Mouse (Mus musculus): ENCODE results near the gene Zfp78.

Gene Zfp78

DNA sequence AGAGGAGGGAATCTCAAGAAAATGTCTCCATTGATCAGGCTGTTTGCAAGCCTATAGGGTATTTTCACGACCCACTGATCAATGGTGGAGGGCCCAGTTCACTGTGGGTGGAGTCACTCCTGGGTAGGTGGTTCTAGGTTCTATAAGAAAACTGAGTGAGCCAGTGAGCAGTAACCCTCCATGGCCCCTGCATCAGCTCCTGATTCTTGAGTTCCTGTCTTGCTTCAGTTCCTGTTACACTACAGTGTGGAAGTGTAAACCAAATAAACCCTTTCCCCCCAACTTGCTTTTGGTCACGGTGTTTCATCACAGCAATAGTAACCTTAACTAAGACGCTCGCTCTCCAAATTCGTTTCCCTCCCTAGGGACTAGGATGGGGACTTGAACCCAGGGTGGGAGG is 25.9 kb downstream of the Zfp78 start:
- no peak for DNase-seq (ENCODE audit: low spot score in 2 of 2)

DNA sequence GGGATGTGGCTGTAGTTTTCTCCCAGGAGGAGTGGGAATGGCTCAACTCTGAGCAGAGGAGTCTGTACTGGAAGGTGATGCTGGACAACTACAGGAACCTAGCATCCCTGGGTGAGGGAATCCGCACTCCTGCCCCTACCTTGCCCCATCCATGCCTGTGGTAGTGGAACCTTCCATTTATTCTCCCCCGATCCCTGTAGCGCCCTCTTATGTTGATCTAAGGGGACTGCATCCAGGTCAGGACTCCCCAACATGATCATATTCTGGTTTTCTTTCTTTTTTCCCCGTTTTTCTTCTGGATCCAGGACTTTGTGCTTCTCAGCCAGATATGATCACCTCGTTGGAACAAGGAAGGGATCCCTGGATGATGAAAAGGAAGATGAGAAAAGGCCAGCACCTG is 26.4 kb downstream of the Zfp78 start:
- no peak for DNase-seq (ENCODE audit: low spot score in 2 of 2)

DNA sequence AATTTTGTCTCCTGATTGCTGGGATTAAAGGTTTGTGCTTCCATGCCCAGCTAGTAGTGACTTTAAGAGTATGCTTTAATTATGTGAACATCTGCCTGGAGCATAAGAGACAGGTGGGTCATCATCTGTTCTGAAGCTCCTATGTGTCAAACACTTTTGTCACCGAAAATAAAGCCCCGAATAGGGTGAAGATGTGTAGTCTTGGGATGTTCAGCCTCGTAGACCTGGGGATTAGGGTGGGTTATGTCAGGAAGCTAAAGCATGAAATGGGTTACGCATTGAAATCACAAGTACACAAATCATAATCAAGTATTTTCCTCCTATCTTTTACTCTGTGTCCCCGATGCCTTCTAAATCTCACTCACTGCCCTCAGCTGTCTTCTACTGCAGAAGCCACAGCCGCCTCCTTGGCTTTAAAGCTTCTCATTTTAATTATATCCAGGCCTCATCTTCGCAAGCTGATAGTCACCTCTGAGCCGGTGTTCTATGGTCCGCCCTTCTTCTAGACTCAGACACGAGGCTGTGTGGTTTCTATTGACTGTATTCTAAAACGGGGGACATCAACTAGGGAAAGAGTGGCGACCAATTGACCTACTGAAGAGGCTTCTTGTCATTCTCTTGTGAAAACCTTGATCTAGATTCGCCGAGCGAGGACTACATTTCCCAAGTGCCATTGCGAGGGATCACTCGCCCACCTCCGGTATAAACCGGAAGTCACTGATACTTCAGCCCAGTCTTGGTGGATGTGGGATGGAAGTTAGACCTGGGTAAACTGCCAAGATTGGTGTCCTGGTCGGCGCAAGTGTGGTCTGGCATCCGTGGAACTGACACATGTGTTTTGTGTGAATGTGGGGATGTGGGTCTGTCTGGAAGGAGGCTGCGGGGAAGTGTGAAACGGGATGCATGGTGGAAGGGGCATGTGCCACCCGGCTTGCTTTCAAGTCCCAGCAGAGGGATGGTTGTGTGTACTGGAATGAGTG is 35.2 kb downstream of the Zfp78 start, which contains the start of gene Smim17:
TSS of gene Smim17 (plus strand) at position 720 of the 980 bp plus-strand sequence.
- DNase-seq (ENCODE audit: low spot score in 2 of 2) = peak; percentile 75 to 84

DNA sequence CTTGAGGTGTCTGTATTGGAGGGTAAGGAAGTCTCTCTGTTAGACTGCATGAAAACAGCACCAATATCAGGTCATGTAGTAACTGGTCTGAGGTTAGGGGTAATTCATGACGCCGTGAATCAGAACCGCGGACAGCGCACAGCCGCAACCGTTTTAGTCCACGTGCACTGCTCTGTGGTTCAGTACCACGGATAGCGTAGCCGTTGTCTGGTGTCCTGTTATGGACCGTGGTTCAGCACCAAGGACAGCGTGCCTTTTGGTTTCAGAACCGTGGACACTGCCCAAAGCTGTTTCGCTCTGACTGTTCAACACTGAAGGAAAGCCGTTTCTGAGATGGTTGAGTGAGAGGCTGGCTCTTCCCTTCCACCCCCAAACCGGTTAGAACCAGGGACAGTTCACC is 47.0 kb downstream of the Zfp78 start, which contains the start of gene Gm20715:
TSS of gene Gm20715 (plus strand) at position 235 of the 400 bp plus-strand sequence.
- DNase-seq (ENCODE audit: low spot score in 2 of 2) = peak; percentile 60 to 73

DNA sequence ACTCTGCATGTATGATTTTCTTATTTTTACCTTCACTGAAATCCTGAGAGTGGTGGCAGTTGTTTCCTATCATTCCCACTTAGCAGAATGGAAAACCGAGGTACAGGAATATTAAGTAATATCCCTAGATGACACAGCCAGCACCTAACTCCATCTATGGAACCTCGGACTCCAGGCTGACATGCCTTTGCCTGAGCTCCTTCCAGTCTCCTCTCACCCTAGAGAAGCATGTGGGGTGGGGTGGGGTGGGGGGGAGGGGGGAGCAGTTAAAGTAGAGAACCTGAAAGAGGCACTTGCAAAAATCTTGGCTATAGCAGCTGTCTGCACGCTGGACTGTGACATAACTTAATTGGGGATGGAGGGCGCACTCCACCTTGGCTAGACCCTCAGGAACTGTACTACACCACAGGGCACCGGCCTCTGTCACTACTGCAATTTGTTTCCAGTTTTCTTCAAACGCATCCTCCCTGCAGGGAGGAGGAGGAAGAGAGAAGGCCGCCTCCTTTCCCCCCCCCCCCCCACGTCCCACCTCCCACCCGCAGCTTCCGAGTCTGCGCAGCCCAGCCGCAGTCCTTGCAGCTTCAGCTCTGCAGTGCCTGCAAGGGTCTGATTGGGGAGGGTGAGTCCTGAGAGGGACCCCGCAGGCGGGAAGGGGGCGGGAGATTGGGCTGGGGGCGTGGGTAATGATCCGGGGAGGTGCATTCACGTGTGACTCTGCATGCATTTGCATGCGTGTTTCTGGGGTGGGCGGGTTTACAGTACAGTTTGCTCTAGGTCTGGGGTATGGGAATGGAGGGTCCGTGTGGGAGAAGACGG is 51.8 kb downstream of the Zfp78 start:
- DNase-seq (ENCODE audit: low spot score in 2 of 2) = peak; percentile 16 to 19

DNA sequence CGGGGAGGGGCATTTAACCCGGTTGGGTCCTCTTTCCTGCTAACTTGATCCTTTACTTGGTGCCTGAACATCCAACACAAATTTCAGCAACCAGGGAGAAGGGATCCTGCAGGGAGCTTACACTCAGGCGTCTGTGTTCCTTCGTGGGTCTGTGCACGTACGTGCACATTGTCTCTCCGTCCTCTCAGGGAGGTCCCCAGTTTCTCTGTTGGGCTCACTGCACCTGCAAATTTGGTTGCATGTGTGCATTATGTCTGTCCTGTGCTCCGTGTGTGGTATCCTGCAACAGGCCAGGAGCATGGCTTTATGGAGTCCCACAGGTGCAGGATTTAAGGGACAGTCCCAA is 52.3 kb downstream of the Zfp78 start:
- no peak for DNase-seq (ENCODE audit: low spot score in 2 of 2)

DNA sequence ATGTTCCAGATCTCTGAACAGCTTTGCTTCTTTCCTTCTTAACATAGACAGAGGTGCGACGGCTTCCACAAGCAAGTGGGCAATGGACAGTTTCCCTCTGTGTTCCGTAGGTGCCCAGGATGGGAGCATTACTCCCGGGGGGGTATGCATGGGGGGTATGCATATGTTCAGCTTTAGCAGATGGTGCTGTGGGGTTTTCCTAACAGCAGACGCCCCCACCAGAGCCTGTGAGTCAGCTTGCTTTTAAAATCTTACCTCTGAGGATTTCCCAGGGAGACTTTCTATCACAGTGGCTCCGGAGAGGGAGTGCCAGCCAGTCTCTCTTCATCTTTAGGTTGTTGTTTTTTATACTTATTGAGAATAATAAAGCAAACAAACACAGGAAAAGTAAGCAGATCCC is 56.8 kb downstream of the Zfp78 start:
- DNase-seq (ENCODE audit: low spot score in 2 of 2) = peak; percentile 43 to 54

DNA sequence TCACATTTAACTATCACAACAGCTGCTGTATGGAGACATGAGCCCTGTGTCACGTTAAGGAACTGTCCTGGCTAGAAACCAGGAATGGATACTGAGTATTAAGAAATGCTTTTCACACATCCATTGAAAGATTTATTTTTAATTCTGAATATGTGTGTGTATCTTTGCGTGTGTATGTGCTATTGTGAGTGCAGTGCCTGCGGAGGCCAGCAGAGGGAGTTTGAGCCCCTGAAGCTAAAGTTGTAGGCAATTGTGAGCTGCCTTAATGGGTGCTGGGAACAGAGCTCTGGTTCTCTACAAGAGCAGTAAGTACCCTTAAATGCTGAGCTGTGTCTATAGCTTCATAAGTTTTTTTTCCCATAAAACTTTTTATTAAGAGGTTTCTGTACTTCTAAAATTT is 66.3 kb downstream of the Zfp78 start:
- DNase-seq (ENCODE audit: low spot score in 2 of 2) = no peak

DNA sequence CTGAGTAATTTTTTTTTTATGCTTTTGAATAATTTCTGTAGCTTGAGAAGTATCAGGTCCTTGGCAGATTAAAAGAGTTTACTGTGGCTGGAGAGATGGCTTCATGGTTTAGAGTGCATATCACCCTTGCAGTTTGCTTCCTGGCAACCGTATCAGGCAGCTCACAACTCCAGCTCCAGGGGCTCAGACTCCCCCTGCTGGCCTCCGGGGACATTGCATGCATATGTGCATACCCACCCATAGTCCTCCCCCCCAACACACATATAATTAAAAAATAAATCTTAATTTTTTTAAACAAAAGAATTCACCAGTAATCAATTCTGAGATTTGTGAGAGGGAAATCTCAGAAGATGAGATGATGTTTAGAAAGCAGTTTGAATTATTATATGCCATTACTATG is 67.3 kb downstream of the Zfp78 start:
- DNase-seq (ENCODE audit: low spot score in 2 of 2) = no peak

Measured in frontal cortex, postnatal 36 days (tissue).